Mouse (Mus musculus) Patski (cell line): Measurements from ENCODE around the gene Mtg1. TPM values are rescaled to one million over a fixed set of nuclear protein-coding genes. Genes with fewer than 3 reads are reported as not detected.

Source experiments
- ATAC-seq: fragments of 100-300 bp; one replicate; pipeline ENCODE4 v1.8.0; 2021
- CTCF ChIA-PET: fragments of 350-600 bp; sonication (Branson Sonifier 250); formaldehyde crosslinking; loops from one replicate; lab custom pipeline; 2022; ENCODE audit warnings: inconsistent platforms; lab: Charles Lee
- POLR2A ChIA-PET: fragments of 350-600 bp; sonication (Branson Sonifier 250); formaldehyde crosslinking; loops from one replicate; lab custom pipeline; 2022; ENCODE audit warnings: antibody characterized with exemption, inconsistent platforms; lab: Charles Lee
- DNase-seq: peaks from one replicate; pipeline ENCODE4 v3.0.0-alpha.2; 2011; ENCODE audit warnings: low read depth, low spot score
- H3K27me3 ChIP-seq: fragments of 371-371 bp; one replicate; pipeline ENCODE4 v1.5.1; 2021
- CTCF ChIP-seq: fragments of 100-300 bp; IDR thresholded peaks from one replicate; pipeline ENCODE4 v1.5.1; 2021
- in situ Hi-C: fragments of 300-500 bp; cut with MboI; formaldehyde crosslinking; loops from 3 replicates; pipeline ENCODE4 v1.11.1; 2018; ENCODE audit warnings: low pct_unique_long_range_greater_than_20kb, mixed read lengths
- polyA plus RNA-seq: library from polyadenylated mRNA; unstranded; gene quantifications from one replicate; pipeline ENCODE4 v1.2.3, GENCODE M21; 2021

Gene Mtg1
- polyA plus RNA-seq, 1 experiment from 2014 or later = 23.2 TPM

DNA sequence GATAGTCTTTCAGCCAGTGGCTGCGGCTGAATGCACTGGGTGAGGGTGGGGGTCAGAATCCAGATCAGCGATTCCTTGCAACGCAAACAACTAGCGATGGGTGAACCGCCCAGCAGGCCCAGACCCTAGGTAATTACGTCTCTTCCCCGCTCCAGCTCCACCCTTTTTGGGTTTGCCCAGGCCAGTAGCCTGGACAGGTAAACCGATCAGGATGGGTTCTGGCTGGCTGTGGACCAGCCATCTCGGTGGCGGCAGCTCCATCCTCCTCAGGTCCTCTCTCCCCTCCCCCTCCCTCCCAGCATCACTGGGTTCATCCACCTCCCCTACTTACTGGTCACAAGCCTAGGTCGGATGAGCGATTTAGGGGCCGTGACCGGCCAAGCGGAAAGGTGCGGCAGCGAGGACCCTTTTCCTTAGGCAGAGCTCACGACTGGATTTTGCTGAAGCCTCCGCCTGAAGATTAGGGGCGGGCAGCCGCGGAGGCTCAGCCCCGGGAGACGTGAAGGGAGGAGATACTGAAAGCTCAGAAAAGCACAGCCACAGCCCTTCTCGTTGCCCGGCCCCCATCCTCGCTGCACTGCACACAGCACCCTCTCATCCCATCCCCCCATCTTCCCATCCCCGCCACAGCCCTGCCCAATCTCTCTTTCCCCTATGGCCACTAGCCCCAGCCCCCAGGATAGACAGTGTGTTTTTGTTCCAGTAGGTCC lies 17.0 kb downstream of the Mtg1 start, which contains the start of gene Sprn:
TSS of gene Sprn (minus strand) at position 660 of the 710 bp plus-strand sequence.
- TF ChIP-seq CTCF = no peak
- no peak for DNase-seq
- CTCF ChIA-PET = no interaction called here
- no peaks in the 10 kb centered on the region for H3K27me3 ChIP-seq
- in situ Hi-C loops = no loop called here
- ATAC-seq = no peak
- POLR2A ChIA-PET = interaction anchor here (0.7 kb wide), 1 partner anchor 19 kb away, joined by 4 read pairs; no protein-coding TSS in a partner anchor

DNA sequence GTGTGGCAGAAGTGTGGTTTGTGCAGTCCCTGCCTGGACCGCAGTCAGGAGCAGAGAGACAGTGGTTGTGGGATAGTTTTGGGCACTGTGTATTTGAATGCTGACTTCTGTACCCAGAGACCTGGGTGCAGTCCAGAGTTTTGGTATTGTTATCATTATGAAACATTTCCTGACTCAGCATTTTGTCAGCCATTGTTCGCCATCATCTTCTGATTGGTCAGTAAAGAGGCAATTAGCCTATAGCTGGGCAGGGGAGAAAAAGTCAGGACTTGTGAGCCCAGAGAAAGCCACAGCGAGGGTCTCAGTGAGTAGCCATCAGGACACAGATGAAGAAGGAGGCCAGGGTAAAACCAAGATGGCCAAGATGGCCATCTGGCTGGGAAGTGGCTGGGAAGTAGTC lies 23.0 kb downstream of the Mtg1 start:
- ATAC-seq (no peak), DNase-seq (no peak)
- ChIA-PET POLR2A (interaction anchor here (0.7 kb wide), 1 partner anchor 123 kb away, joined by 3 read pairs; no protein-coding TSS in a partner anchor), CTCF (interaction anchor here (0.7 to 1.0 kb wide), 2 partner anchors 20 to 107 kb away, joined by 3 read pairs; no protein-coding TSS in a partner anchor)
- no peaks in the 10 kb centered on the region for H3K27me3 ChIP-seq
- no peak for TF ChIP-seq CTCF
- in situ Hi-C loops = no loop called here

DNA sequence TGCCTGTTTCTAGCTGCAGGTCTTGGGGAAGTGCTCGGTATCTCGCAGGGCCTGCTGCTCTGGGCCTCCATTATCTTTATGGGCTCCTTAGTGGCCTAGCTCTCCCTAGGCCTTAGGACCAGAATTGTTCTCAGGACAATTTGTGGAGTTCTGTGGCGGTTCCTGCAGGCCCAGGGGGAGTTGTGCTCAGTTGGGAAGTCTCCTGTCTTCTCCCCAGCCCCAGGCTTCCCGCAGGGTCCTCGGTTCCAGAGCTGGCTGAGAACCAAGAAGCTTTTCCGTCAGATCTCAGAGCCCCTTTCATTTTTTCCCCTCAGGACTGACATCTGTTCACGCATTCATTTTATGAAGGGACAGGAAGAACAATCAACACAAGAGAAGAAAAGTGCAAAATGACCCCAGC lies 27.3 kb downstream of the Mtg1 start, which contains the start of gene Olfr522:
TSS of gene Olfr522 (minus strand) at position 101 of the 400 bp plus-strand sequence.
- no peak for DNase-seq
- H3K27me3 ChIP-seq = no peaks in the 10 kb centered on the region
- in situ Hi-C loops = no loop called here
- CTCF ChIA-PET = interaction anchor here (0.7 kb wide), 1 partner anchor 24 kb away, joined by 3 read pairs; no protein-coding TSS in a partner anchor
- no peak for TF ChIP-seq CTCF
- no peak for ATAC-seq
- POLR2A ChIA-PET = interaction anchor here (0.9 kb wide), 1 partner anchor 1044 kb away, joined by 3 read pairs; no protein-coding TSS in a partner anchor

DNA sequence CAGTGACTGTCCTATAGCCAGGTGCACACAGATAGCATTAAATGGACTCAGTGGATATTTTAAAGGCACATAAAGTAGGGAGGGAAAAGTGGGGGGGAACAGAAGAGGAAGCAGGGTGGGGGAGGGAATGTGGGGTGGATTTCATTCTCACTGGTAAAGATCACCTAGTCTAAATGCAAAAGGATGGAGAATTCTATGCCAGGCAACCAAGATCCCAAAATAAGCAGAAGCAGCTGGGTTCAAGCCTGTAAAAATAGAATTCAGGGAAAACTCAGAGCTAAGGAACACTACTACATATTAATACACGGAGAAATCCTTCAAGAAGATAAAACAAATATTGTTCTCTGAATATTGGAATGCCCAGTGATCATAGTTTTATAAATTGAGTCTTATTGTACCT lies 30.6 kb downstream of the Mtg1 start:
- in situ Hi-C loops = no loop called here
- ChIA-PET CTCF (interaction anchor here (1.0 kb wide), 1 partner anchor 23 kb away, joined by 3 read pairs; no protein-coding TSS in a partner anchor), POLR2A (no interaction called here)
- no peak for DNase-seq
- no peak for TF ChIP-seq CTCF
- ATAC-seq = no peak
- H3K27me3 ChIP-seq = no peaks in the 10 kb centered on the region

DNA sequence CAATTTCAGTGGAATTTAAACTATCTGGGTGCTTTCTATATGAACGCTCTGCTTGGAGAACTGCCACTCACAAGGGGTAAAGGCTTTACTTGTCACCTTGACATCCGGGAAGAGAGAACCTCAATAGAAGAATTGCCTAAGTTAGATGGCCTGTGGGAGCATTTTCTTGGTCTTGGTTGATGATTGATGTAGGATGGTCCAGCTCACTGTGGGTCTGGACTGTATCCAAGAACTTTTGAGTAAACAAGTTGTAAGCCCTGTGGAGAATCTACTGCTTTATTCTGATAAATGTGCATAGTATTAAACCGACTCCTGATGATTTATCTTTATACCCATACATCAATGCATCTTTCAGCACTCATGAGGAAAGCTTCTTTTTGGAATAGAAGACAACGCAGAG lies 32.0 kb downstream of the Mtg1 start:
- no peaks in the 10 kb centered on the region for H3K27me3 ChIP-seq
- DNase-seq (peak; percentile 33), ATAC-seq (peak; percentile 14)
- in situ Hi-C loops = no loop called here
- TF ChIP-seq CTCF = no peak
- CTCF ChIA-PET = no interaction called here
- POLR2A ChIA-PET = interaction anchor here (0.6 kb wide), 1 partner anchor 1319 kb away, joined by 4 read pairs; no protein-coding TSS in a partner anchor

DNA sequence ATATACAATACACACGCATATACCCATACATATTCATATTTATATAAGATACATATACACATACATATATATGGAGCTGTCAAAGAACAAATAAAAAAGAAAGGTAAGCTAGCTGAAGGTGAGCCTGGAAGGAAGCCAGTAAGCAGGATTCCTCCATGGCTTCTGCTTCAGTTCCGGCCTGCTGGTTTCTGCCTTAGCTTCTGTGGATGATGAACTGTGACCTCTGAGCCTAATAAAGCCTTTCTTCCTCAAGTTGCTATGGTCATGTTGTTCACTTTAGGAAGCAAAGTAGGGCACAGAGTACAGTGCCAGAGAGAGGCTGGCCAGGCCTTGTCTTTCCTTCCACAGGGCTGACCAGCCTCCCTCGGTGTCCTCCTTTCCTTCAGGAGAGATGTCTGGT lies 33.5 kb downstream of the Mtg1 start:
- DNase-seq (no peak), ATAC-seq (no peak)
- TF ChIP-seq CTCF = no peak
- in situ Hi-C loops = no loop called here
- no peaks in the 10 kb centered on the region for H3K27me3 ChIP-seq
- ChIA-PET CTCF (no interaction called here), POLR2A (no interaction called here)

DNA sequence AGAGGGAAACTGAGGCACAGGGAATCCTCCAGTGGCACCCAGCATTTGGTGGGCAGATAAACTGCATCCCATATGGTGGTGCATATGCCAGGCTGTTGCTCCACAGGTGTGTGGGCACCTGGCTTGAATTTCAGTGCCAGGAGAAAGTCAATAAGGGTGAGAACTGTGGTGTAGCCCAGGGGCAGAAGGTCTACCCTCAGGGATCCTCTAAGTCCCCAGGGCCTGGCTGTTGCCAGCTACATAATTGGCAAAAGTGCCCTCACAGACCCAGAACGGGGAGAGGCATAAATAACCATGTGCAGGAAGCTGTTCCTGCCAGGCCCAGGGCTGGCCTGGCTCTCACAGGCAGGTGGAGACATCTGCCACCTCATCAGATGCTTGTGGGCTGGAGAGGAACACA lies 35.6 kb downstream of the Mtg1 start, which contains the start of gene Olfr523:
TSS of gene Olfr523 (plus strand) at position 282 of the 400 bp plus-strand sequence.
- in situ Hi-C loops = no loop called here
- H3K27me3 ChIP-seq = no peaks in the 10 kb centered on the region
- no peak for DNase-seq
- CTCF ChIA-PET = no interaction called here
- POLR2A ChIA-PET = interaction anchor here (0.6 kb wide), 1 partner anchor 13 kb away, joined by 7 read pairs; no protein-coding TSS in a partner anchor
- ATAC-seq = no peak
- no peak for TF ChIP-seq CTCF

DNA sequence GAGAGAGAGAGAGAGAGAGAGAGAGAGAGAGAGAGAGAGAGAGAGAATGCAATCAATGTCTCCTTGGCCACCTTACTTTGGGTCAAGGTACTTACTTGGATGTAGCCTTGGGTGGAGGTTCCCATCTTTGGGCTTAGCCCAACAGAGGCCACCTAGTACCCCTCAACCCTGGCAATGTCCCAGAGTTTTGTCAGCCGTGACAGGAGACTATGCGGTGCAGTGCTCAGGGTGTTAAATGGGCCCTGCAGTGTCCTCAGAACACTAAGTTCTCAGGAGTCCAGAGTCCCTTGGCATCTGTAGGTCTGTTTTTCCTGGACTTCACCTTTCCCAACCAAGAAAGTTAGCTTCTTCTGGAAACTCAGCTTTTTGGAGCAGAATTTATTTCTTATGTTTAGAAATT lies 41.8 kb downstream of the Mtg1 start:
- ChIA-PET CTCF (no interaction called here), POLR2A (no interaction called here)
- no peaks in the 10 kb centered on the region for H3K27me3 ChIP-seq
- no peak for DNase-seq
- no peak for TF ChIP-seq CTCF
- no peak for ATAC-seq
- in situ Hi-C loops = no loop called here

DNA sequence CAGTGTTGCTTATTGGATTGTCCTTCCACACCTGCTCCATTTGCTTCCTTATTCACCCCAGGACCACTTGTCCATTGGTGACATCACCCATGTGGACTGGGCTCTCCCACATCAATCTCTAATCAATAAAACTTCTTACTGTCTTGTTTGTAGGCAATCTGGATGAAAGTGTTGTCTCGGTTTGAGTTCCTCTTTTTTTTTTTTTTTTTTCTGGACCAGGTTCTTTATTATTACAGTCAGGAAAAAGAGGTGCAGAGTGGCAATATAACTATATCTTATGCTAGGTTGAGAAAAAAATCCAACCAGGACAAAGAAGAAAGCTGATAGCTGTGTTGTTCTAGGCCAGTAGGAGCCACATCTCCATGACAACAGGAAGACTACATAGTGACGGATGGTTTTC lies 43.3 kb downstream of the Mtg1 start:
- DNase-seq (no peak), ATAC-seq (no peak)
- TF ChIP-seq CTCF = no peak
- no peaks in the 10 kb centered on the region for H3K27me3 ChIP-seq
- in situ Hi-C loops = no loop called here
- ChIA-PET CTCF (no interaction called here), POLR2A (no interaction called here)

DNA sequence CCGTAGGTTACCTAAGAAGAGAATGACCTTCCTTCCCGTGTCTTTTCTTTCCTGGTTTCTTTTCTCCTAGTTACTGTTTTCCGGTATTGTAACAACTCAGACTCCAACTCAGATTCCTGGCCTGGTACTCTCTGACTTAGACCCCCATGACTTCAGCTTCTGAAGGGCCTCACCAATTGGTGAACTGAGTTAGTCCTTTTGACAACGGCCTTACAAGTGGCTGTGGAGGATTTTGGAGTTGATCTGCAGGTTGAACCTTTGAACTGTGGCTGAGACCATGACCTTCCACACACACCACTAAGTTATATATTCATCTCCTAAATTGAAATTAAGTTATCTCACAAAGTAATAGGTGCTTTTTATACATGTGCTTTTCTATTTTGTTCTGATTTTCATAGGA lies 46.8 kb downstream of the Mtg1 start:
- TF ChIP-seq CTCF = no peak
- no peaks in the 10 kb centered on the region for H3K27me3 ChIP-seq
- CTCF ChIA-PET = interaction anchor here (0.6 kb wide), 1 partner anchor 61 kb away, joined by 3 read pairs; no protein-coding TSS in a partner anchor
- DNase-seq (no peak), ATAC-seq (no peak)
- in situ Hi-C loops = no loop called here
- POLR2A ChIA-PET = no interaction called here
